Mouse (Mus musculus) 3T3-L1 (cell line): ENCODE results near the gene Kansl1l.
A peak's percentile ranks its signal among the peaks of the same experiment; 100 is the strongest.

Experiments
- DNase-seq: peaks from one replicate; pipeline ENCODE4 v3.0.0-alpha.2; 2015; ENCODE audit warnings: low read depth, low spot score

The Kansl1l gene

DNA sequence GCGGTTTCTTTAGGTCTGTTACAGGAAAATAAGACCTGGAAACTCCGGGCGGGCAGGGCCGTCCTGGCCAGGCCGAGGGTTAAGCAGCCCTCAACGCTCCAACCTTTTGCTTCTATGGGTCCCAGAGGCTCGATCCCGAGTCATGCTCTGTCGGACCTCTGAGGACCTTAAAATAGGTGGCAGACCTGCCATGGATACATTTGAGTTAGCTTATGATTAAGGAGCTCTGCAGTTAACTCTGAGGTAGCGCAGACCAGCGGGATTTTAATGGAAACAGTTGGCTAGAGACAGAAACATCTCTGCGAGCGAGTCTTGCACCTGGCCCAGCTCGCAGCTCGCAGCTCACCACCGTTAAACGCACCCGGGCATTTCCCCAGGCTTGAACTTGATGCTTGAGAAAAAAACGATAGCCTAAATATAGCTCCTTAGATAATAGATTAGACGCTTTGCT lies 528 bp upstream of the Kansl1l start:
- DNase-seq = peak; percentile 48

- DNase-seq = peak; percentile 82
These were observed 417 bp downstream of the Kansl1l start for GRCm38 (mm10) chr1:66816837-66817452.

DNA sequence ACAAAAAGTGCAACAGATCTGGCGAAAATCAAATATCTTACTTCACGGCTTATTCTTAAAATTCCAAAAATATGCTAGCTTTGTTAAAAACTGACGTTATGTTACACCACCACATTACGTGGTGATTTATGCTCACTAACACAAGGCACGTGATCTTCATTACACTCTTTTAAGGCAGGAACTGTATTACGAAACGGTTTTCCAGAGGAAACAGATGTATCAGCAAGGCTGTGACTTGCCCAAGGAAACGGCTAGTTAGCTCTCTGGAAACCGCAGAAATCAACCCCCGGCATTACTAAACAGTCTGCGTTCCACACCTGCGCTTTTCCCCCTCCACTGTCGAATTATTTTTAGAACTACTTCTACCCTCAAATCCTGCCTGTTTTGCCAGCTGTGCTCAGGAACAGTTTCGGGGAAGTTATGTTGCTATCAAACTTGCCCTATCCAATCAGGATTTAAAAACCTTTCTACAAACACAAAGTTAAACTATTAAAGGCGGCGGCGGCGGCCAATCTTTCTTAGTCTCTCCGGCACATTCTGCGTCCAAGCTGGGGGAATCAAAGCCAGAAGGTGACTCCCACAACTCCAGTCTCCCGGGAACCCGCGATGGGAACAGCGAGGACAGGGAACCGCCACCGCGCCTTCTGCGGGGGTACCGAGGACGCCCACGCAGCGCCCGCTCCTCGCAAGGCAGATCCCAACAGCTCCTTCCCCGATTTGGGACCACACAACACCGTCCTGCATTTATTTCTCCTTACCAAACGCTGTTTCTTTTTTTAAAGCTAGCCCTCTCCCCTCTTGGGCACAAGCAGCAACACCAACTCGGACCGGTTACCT lies 1.2 kb downstream of the Kansl1l start:
- peak; percentile 78 for DNase-seq

GRCm38 (mm10) chr1:66814756-66815155 lies 2.6 kb downstream of the Kansl1l start:
- DNase-seq = peak; percentile 13

DNA sequence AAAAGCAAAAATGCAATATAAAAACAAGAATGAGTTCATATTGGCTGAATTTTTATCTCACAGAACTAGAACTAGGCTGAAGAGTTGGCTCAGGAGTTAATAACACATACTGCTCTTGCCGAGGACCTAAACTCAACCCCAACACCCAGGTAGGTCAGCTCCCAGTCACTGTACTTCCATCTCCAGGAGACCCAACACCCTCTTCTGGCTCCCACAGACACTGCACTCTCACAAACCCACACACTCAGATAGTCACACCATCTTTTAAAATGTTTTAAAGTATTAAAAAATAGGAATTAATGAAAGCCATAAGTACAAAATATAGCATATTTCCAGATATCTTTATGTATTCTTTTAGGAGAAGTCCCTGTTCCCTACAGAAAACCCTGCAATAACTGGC lies 4.2 kb downstream of the Kansl1l start:
- DNase-seq = no peak

DNA sequence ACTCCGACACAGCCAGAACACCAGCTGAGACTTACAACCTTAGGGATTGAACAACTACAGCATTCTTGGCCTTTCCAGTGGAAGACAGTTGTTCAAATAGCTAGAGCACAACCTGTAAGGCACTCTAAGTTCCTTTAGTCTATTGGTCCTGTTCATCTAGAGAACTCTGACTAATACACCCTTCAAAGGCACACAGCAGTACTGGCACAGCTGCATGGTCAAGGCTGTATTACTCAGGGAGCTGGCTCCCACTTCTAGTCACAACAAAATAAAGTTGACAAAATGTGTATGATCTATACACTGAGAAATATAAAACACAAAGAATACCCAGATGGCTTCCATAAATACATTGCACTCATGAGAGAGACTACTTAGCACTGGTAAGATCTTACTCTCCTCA lies 10.5 kb downstream of the Kansl1l start:
- no peak for DNase-seq

DNA sequence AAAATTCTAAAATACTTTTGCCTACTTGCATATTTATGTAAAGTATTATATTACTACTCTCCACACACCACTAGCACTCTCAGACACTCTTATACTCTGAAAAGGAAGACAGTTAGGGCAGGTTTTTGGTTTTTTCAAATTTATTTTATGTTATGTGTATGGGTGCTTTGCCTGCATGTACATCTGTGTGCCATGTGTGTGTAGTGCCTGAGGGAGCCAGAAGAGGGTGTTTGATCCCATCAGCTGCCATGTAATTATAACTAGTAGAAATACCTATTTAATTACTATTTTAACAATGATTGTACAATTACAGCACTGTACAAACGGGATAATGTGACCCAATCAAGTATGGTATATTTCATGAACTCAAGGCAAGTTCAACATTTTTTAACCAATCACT lies 12.0 kb downstream of the Kansl1l start:
- DNase-seq = no peak

- no peak for DNase-seq
These were observed 12.7 kb downstream of the Kansl1l start for GRCm38 (mm10) chr1:66804710-66805109.

DNA sequence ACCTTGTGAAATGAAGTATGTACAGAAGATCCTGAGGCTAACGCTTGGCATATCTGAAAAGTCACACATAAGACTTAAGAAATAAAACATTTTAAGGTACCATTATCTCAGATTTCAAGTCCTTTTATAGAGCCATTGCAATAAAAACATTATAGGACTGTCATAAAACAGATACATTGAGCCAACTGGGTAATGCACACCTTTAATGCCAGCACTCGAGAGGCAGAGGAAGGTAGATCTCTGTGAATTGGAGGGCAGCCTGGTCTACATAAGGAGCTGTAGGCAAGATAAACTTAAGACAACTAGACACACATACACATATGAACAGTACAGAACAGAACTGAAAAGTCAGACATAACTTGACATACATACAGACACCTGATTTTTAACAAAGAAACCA lies 19.4 kb downstream of the Kansl1l start:
- no peak for DNase-seq

- no peak for DNase-seq
These were observed 24.4 kb downstream of the Kansl1l start for GRCm38 (mm10) chr1:66792838-66793466.

GRCm38 (mm10) chr1:66782296-66782695 lies 35.1 kb downstream of the Kansl1l start:
- DNase-seq = peak; percentile 37

- DNase-seq = no peak
These were observed 36.3 kb downstream of the Kansl1l start for GRCm38 (mm10) chr1:66781027-66781426.

DNA sequence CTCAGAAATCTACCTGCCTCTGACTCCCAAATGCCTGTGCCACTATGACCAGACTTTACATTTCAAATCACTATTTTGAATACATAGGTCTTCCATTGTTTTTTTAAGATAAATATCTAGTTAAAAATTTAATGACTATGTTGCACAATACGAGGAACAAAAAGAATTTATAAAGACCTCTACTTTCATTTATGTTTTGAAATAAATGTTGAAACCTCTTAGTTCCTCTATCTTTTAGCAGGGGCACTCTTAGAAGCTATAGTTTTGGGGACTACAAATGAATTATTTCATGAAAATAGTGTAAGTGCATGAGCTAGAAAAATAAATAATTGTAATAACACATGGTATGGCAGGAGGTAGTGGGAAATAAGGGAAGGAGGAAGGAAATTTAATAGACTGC lies 38.6 kb downstream of the Kansl1l start:
- no peak for DNase-seq

GRCm38 (mm10) chr1:66777878-66778277 lies 39.5 kb downstream of the Kansl1l start:
- no peak for DNase-seq

DNA sequence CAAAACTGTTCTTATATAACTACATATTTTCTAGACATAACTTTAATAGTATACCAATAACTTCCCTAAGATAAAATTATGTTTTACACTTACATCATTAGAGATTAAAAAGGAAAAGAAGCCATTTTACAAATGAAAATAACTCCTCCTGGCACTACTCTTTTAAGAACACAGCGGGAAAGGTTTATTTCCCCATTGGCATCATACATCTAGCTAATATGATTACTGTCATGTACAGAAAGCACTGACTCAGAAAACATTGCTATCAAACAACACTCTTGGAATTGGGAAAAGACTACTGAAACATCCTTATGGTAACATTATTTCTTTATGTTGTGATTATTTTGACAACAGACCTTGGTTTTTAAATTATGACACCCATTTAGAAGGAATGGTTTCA lies 48.6 kb downstream of the Kansl1l start:
- no peak for DNase-seq

- DNase-seq = no peak
These were observed 86.8 kb downstream of the Kansl1l start for GRCm38 (mm10) chr1:66730581-66730980.

- DNase-seq = no peak
These were observed 104.5 kb downstream of the Kansl1l start for GRCm38 (mm10) chr1:66712859-66713258.

- DNase-seq = no peak
These were observed 112.8 kb downstream of the Kansl1l start for GRCm38 (mm10) chr1:66704523-66704922.

- DNase-seq = no peak
These were observed 114.6 kb downstream of the Kansl1l start for GRCm38 (mm10) chr1:66702623-66703345.

DNA sequence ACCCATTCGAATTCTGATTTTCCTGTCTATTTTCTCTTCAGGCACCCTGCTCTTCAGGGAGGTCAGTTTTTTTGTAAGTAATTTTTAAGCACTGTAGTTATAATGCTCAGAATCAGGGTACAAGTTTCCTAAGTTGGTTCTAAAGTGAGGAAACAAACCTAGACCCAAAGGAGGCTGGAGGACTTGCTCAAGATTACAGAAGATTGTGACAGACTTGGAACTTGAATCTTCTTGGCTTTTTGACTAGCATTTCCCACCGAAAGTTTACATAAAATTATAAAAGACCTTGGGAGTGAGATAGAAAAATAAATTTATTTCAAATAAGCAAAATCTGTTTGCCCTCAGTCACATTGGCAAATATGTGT lies 115.8 kb downstream of the Kansl1l start:
- DNase-seq = peak; percentile 26

- DNase-seq = peak; percentile 93
These were observed 116.4 kb downstream of the Kansl1l start, which contains the start of gene Rpe for GRCm38 (mm10) chr1:66700693-66701575. TSS of gene Rpe (plus strand) at chr1:66700831.
